8 mouse cellular contexts compared by ENCODE assay signal in genomic region chr17:83632653-83633570, GRCm38 (mm10). TPM values are rescaled to one million over a fixed set of nuclear protein-coding genes. Genes with fewer than 3 reads are reported as not detected.
DNase-seq lines count a peak whose midpoint lies in the region; ATAC-seq and TF ChIP-seq lines count a peak whose summit lies in the region.

No protein-coding gene starts in this region.

- 3% methylated on average over 24 of the region's 24 CpGs for WGBS in cerebellum, adult 2 months
- 1% methylated on average over 24 of the region's 24 CpGs for WGBS in forebrain, embryonic 16.5 days
- 2% methylated on average over 24 of the region's 24 CpGs for WGBS in hindbrain, embryonic 10.5 days
- under 1% methylated on average over 24 of the region's 24 CpGs for WGBS in lung, embryonic 15.5 days

- no peak overlapping the region for H3K27ac ChIP-seq in cerebellum, adult 2 months (ENCODE audit: insufficient read depth, low read length)
- no peak overlapping the region for H3K27ac ChIP-seq in forebrain, embryonic 16.5 days (ENCODE audit: low read length)
- H3K27ac ChIP-seq in hindbrain, embryonic 10.5 days: no peak overlapping the region
- no peak overlapping the region for H3K27ac ChIP-seq in lung, embryonic 15.5 days

- H3K27me3 ChIP-seq in cerebellum, adult 2 months (ENCODE audit: control insufficient read depth, insufficient read depth, low read length): peaks cover 9% of the 10 kb centered on the region; the same call in 1 of the 2 replicates
- peaks cover 42% of the 10 kb centered on the region for H3K27me3 ChIP-seq in forebrain, embryonic 16.5 days (replicated peaks; ENCODE audit: control insufficient read depth, insufficient read depth, low read length)
- H3K27me3 ChIP-seq in hindbrain, embryonic 10.5 days (ENCODE audit: insufficient read depth, poor library complexity, severe bottlenecking): peaks cover 65% of the 10 kb centered on the region
- H3K27me3 ChIP-seq in lung, embryonic 15.5 days: peaks cover 71% of the 10 kb centered on the region

- peak; percentile 83 for DNase-seq in MN1 (ENCODE audit: low spot score)
- DNase-seq in cerebellum, adult 2 months: peak; percentile 52 to 58
- DNase-seq in hindbrain, embryonic 10.5 days (ENCODE audit: low spot score): peak; percentile 75
- peak; percentile 66 for DNase-seq in layer of hippocampus, adult 9-10 months (ENCODE audit: low spot score)
- DNase-seq in ovary, adult 18-20 months (ENCODE audit: low spot score): peak; percentile 32
- DNase-seq in thymus, postnatal 0 days (ENCODE audit: low spot score): peak; percentile 78

- ATAC-seq in forebrain, embryonic 16.5 days: no peak; the same call in none of the 2 replicates
- ATAC-seq in lung, embryonic 15.5 days (ENCODE audit: borderline replicate concordance, extremely low read depth, low FRiP score, low TSS enrichment): no peak

- H3K4me1 ChIP-seq in cerebellum, adult 2 months (ENCODE audit: control insufficient read depth, insufficient read depth, low read length): no peaks in the 10 kb centered on the region
- H3K4me1 ChIP-seq in forebrain, embryonic 16.5 days (replicated peaks; ENCODE audit: control insufficient read depth, insufficient read depth, low read length): peaks cover 24% of the 10 kb centered on the region
- H3K4me1 ChIP-seq in hindbrain, embryonic 10.5 days (replicated peaks): peaks cover 28% of the 10 kb centered on the region
- H3K4me1 ChIP-seq in lung, embryonic 15.5 days: peaks cover 21% of the 10 kb centered on the region

- H3K36me3 ChIP-seq in forebrain, embryonic 16.5 days (ENCODE audit: control insufficient read depth, insufficient read depth): no peaks in the 10 kb centered on the region
- no peaks in the 10 kb centered on the region for H3K36me3 ChIP-seq in hindbrain, embryonic 10.5 days
- no peaks in the 10 kb centered on the region for H3K36me3 ChIP-seq in lung, embryonic 15.5 days

- TF ChIP-seq POLR2A in cerebellum, adult 2 months (IDR thresholded peaks at IDR 0.05; ENCODE audit: borderline replicate concordance, insufficient read depth, low read length): no peak

- H3K9ac ChIP-seq in forebrain, embryonic 16.5 days (replicated peaks; ENCODE audit: low read depth, low read length): peak overlapping the region; percentile 55
- H3K9ac ChIP-seq in lung, embryonic 15.5 days: no peak overlapping the region

- TF ChIP-seq CTCF in cerebellum, adult 2 months (IDR thresholded peaks at IDR 0.05; ENCODE audit: borderline replicate concordance, insufficient read depth, low read depth, low read length): peak; percentile 71

- H3K4me3 ChIP-seq in cerebellum, adult 2 months (replicated peaks; ENCODE audit: insufficient read depth, low read depth, low read length): peak overlapping the region; percentile 4
- peak overlapping the region; percentile 56 for H3K4me3 ChIP-seq in forebrain, embryonic 16.5 days (replicated peaks; ENCODE audit: low read length)
- H3K4me3 ChIP-seq in hindbrain, embryonic 10.5 days: peak overlapping the region; percentile 64
- H3K4me3 ChIP-seq in lung, embryonic 15.5 days: peak overlapping the region; percentile 54

- H3K4me2 ChIP-seq in forebrain, embryonic 16.5 days (ENCODE audit: low read length): peak overlapping the region; percentile 82
- H3K4me2 ChIP-seq in lung, embryonic 15.5 days: peak overlapping the region; percentile 93

- H3K9me3 ChIP-seq in forebrain, embryonic 16.5 days (ENCODE audit: control insufficient read depth, low read length): no peaks in the 10 kb centered on the region
- H3K9me3 ChIP-seq in hindbrain, embryonic 10.5 days: peaks cover 3% of the 10 kb centered on the region
- no peaks in the 10 kb centered on the region; the same call in 1 of the 2 replicates for H3K9me3 ChIP-seq in lung, embryonic 15.5 days

RNA-seq across cellular contexts. Expression of gene Kcng3, which starts 1.2 kb away (rescaled TPM):
- polyA plus RNA-seq in cerebellum, adult 2 months (2012; rRNA removed): 0.15 and 0.25 TPM in 2 replicates
- polyA plus RNA-seq in forebrain, embryonic 16.5 days (2015; fragmentation: Nextera tagmentation; extraction: Ambion mirVana): 0.07 and 0.14 TPM in 2 replicates
- polyA plus RNA-seq in hindbrain, embryonic 10.5 days (2016; fragmentation: Nextera tagmentation; extraction: Ambion mirVana): not detected in 2 replicates
- not detected in 2 replicates for polyA plus RNA-seq in lung, embryonic 15.5 days (2015; fragmentation: Nextera tagmentation; extraction: Ambion mirVana)
- 0.06 TPM in 1 of 2 replicates, not detected in the other for polyA plus RNA-seq in thymus, postnatal 0 days (2015; fragmentation: Nextera tagmentation; extraction: Ambion mirVana)

Comparison
In these comparisons a context has a peak if more than half of its experiments do, and no peak if none do; other contexts are left out.
1. DNase-seq: peak in every context shown above with its lines; median percentile 83 in MN1; 78 in thymus, postnatal 0 days; 75 in hindbrain, embryonic 10.5 days; 66 in layer of hippocampus, adult 9-10 months; 55 in cerebellum, adult 2 months; 32 in ovary, adult 18-20 months.
2. H3K4me3 ChIP-seq: peak in every context shown above with its lines; median percentile 64 in hindbrain, embryonic 10.5 days; 56 in forebrain, embryonic 16.5 days; 54 in lung, embryonic 15.5 days; 4 in cerebellum, adult 2 months.